Mouse (Mus musculus) neural tube, embryonic 10.5 days (tissue): ENCODE measurements at regions not wholly inside any gene's neighbourhood (a gene's known extent, or its start where the extent isn't known, plus 50 kb on each side); places are given as distances from the start of the nearest gene placed in this dataset.

Experiments
- DNase-seq: peaks from one replicate; pipeline ENCODE4 v3.0.0-alpha.2; 2017; ENCODE audit warnings: low spot score; ENCODE audit errors: extremely low spot score

DNA sequence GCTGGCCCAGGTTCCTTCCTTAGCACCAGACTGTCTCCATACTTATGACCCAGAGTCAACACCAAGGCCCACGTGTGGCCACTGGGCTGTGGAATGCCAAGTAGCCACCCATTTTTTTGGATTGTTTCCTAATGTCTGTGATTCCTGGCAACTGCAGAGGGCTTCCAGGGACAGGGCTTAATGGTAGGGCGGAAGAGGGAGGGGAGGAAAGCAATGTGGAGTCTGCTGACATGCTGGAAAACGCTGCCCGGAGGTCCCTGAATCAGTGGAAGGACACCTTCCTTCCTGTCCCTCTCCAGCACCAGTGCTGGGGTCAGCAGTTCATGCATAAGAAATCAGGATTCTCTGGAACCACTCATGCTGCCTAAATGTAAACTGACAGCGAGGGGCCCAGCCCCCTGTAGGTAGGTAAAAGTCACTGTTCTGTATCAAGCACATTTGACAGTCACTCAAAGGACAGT, 90.8 kb downstream of the Iyd start:
- DNase-seq = peak; percentile 19

DNA sequence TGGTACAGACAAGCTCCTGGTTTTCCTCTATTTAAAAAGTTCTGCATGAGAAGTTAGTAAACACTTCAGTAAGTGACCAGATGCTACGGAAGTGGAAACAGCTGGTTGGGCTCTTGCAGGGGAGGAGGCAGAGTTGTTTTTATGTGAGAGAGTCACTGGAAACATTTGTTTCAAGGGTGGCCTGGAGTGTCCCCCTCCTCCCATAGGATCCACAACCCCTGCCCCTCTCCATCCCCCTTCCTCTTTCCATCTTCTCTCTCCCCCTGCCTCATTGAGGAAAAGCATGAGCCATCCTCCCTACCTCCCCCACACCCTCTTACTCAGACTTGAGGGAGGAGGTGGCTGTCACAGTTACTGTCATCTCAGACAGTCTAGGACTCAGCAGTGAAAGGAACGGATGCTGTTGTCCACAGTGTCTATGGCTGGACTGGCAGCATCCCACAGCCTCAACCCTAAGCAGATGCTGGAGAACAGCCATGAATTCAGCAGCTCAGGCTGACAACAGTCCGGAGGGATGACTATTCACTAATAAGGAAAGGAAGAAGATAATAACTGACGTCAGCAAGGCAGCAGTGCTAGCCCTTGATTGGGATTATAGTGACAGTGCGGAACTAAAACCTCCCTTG, 93.9 kb downstream of the Iyd start:
- DNase-seq = no peak

DNA sequence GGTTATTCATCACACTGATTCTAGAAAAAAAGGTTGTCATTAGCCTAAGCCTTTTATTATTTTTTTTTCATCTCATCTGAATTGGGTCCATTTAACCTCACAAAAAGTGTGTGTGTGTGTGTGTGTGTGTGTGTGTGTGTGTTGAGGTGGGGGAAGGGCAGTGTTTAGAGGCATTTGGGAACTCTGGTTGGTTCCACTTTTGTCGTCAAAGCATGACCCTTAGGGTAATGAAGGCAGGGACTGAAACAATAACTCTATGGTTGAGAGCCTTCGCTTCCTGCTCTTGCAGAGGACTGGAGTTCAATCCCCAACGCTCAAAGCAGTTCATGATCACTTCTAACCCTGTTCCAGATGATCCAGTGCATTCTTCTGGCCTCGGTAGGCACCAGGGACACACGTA, 96.1 kb upstream of the Plekhg1 start:
- DNase-seq = no peak

DNA sequence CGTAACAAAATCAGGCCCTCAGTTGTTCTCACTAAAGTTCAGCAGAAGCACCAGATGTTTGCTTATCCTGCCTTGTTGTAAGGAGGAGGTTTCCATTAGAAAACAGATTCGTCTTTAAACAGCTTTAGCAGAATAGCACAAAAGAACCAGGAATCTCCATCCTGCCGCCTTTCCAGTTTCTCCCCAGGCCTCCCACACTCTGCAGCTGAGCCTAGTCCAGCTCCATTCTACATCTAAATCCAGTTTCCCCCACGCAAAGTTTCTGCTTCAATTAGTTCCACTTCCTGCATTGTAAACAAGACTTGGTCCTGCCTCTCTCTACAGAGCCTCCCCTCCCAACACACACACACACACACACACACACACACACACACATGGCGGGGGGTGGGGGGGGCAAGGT, 95.1 kb upstream of the Plekhg1 start:
- DNase-seq = no peak

DNA sequence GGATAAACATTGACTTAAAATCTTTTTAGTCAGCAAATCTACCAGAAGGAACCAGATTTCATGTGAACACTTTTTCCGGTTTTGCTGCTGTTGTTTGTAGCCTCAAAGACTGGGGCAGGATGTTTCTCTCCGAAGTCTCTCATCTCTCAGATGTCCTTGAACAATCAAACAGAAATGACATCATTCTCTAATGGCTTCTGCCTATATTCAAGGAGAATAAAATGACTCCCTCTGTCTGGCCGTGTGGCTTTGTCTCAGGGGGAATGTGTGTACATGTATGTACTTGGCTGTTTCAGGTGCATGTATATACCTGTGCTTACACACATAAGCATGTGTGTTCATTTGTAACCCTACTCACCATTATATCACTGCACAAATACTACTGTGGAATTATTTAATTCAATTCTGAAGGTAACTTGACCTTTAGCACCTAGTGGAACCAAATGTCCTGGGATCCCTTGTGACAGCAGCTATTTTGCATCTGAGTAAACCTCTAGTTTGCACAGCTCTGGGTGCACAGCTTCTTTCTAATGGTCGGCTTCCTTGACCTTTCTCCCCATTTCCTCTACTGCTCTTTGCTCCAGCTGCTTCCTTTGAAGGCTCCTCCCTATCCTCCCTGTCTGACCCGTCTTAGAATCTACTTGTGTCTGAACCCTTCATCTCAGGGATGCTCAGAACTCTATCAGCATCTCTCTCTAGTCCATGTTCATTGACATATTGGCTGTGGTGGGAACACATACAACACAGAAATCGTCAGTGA, 93.8 kb upstream of the Plekhg1 start:
- no peak for DNase-seq

DNA sequence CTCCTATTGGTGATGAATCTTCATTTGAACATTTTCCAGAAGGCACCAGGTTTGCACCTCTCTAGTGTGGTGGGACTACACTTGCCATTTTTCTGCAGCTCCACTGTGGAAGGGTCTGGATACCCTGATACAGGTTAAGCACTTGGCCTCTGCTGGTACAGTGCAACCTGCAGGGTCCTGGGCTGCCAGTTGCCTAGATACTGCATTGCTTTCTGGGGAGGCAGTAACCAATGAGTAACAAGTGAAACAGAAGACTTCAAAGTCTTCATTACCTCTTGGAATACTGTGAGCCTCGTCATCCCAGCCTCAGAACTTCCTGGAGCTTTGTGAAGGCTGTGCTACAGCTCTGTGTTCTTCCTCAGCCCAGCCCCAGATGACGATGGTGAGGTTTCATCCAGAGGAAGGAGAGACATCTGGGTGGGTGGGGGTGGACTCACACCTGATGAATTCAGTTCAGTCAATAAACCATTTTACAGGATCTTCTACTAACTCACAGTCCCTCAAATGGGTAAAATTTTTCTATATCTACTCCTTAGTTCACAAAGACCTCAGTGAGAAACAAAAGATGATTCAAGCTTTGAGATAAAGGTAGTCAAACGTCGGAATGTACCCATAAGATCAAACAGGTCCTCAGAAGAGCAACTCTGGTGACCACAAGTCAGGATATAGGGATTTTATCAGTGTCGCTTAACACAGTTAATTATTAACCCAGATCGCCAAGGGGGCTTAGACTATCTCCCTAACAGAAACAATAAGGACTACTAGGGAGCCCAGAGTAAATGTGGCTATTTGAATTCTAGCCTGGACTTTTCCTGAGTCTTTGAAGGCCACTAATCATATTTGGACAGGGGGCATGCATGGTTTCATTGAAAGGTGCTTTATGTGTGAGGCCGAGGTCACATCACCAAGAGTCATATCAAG, 92.1 kb upstream of the Plekhg1 start:
- DNase-seq = no peak

DNA sequence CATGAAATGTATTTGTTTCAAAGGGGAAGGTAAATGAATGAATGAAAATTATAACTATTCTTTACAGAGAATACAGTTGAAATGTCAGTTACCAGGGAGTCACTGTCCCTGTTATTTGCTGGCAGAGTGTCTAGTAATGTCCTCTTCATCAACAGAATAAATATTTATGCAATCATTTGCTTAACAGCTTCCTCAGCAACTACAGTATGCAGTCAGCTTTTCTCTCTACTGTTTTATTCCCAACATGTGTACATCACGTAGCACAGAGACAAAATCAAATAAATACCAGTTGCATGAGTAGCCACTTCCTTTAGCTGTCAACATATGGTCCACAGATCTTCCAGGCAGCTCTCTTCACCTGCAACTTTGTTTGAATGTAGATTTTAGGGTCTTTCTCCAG, 90.2 kb upstream of the Plekhg1 start:
- no peak for DNase-seq

DNA sequence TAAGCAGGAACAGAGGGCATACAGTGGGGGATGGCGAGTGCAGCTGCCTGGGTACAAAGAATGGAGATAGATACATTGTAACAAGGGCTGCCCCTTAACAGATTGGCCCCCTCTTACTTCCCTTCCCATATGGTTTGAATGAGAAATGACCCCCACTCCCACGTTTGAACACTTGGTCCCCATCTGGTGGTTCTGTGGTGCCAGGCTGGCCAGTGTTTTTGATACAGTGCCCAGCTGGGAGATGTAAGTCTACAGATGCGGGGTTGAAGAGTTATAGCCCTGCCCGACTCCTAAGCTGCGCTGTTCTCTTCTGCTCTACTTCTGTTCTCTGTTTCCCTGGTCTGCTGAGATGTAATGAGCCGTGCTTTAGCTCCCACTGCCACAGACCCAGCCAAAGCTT, 89.6 kb upstream of the Plekhg1 start:
- DNase-seq = no peak

DNA sequence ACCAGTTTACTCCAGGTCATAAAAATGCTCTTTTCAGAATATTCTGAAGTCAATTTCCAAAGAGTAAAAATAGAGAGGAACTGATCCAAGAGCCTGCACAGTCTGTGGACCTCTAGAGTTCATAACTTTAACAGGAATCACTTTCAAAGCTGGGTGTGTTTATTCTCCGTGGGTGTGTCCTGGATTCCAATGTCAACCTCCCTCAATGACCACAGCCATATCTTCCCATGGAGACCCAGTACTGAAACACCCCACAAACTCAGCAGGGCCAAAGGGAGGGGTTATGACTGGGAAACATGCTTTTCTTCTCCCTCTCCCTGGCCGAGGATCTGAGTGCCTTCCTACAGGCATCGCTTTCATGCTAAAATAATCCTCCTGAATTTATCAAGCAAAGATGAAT, 87.6 kb upstream of the Plekhg1 start:
- no peak for DNase-seq

DNA sequence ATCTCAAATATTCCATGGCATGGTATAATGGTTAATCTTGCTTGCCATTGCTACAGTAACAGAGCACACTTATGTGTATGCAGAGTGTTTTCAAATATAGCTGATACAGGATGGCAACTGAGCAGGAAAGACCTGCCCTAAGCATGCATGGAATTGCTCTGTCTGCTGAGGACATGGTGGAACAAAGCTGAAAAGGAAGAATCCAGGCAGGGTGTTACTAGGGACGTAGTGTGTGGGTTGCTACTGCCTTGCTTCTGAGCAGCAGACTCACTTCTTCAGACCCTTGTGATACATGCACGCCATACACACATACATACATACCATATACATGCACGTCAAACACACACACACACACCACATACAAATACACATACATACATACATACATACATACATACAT, 84.1 kb upstream of the Plekhg1 start:
- DNase-seq = no peak

DNA sequence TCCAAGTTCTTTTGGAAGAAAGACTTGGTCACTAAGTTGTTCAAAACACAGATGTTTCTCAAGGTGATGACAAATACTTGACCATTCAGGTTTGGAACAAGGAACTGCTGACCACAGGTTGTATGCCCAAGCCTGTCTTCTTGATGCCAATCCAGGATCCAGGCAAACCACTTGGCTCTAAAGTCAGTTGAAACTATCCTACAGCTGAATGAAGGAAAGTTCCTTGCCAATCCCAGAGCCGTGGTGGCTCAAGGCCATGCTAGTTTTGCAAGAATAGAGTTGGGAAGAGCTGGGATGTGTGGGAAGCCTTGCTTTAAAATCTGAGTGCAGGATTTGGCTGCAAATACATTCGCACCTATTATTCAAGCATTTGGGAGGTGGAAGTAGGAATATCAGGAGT, 78.0 kb upstream of the Plekhg1 start:
- DNase-seq = no peak

DNA sequence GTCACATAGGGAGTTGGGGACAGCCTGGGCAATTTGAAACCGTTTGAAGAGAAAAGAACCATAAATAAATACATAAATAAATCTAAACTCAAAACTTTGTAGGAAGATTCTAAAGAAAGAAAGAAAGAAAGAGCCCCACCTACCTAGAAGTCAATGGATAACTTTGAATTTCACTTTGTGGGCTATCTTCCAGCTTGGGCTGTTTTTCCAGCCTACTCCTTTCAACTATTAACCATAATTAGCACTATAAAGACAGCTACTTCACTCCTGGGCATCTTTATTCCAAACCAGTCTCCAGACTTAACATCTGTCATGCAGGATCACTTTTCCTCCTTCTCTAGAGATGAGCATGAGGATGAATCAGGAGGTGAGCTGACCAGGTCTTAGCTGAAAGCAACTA, 77.6 kb upstream of the Plekhg1 start:
- DNase-seq = no peak

DNA sequence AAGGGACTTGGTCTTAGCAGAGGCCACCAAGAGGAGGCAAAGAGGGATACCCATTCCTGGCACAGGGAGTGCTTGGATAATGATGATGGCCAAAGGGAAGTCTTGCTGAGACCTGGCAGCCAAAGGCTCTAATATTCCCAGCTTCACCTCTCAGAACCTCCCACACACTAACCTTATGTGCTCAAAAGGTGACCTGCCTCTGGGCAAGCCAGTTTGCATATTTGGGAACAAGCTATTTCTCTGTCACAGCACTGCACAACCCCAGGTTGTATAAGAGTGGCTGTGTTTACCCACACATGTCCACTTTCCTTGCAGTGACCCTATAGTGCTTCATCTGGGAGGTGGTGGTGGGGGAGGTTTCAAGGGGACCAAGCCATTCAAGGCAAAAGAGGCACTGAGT, 76.9 kb upstream of the Plekhg1 start:
- no peak for DNase-seq

DNA sequence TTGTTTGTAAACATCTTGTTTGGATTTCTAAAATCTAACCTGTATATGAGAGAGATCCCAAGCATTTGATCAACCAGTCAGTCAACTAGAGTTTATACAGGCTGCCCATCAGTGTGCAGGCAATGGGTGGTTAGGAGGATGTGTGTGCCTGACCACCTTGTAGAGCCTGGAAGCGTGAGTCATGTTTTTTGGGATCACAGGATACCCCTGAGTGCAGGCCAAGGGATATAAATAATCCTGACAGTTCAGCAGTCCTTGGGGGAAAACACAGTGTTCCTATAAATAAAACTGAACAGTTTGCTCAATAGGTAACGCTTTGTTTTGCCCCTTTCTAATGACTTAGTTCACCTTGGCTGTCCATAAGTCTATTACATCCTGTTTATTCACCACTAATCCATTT, 55.7 kb upstream of the Plekhg1 start:
- no peak for DNase-seq
